Mouse (Mus musculus) cerebellum, adult 2 months (tissue): ENCODE measurements around the gene Palld. TPM values are rescaled to one million over a fixed set of nuclear protein-coding genes. Genes with fewer than 3 reads are reported as not detected.

Experiments
- DNase-seq, 2 experiments: peaks; one replicate each; pipeline ENCODE4 v3.0.0; 2021
- H3K27ac ChIP-seq: fragments of 200-500 bp; 2 replicates; pipeline ENCODE4 v1.5.1; 2012; ENCODE audit warnings: low read length, control low read depth, inconsistent platforms; ENCODE audit not compliant: insufficient read depth
- H3K27me3 ChIP-seq: fragments of 200-500 bp; 2 replicates; pipeline ENCODE4 v1.6.1; 2012; ENCODE audit warnings: inconsistent platforms, mild to moderate bottlenecking, low read length, moderate library complexity; ENCODE audit not compliant: control insufficient read depth, insufficient read depth
- H3K4me1 ChIP-seq: fragments of 200-500 bp; 2 replicates; pipeline ENCODE4 v1.6.1; 2011; ENCODE audit warnings: low read length; ENCODE audit not compliant: control insufficient read depth, insufficient read depth
- H3K4me3 ChIP-seq: fragments of 200-500 bp; replicated peaks from 2 replicates; pipeline ENCODE3; 2011; ENCODE audit warnings: mild to moderate bottlenecking, low read depth, low read length, control low read depth; ENCODE audit not compliant: insufficient read depth
- CTCF ChIP-seq: fragments of 200-500 bp; IDR thresholded peaks from 2 replicates; pipeline ENCODE4 v1.5.1; 2011; ENCODE audit warnings: low read depth, mild to moderate bottlenecking, control low read depth, low read length, moderate library complexity, borderline replicate concordance; ENCODE audit not compliant: insufficient read depth
- POLR2A ChIP-seq: fragments of 200-500 bp; IDR thresholded peaks from 2 replicates; pipeline ENCODE4 v1.6.1; 2011; ENCODE audit warnings: low read length, control low read depth, borderline replicate concordance; ENCODE audit not compliant: insufficient read depth
- WGBS: fragments of 180-500 bp; shearing (Covaris S2); methylation state at CpG from one replicate; pipeline ENCODE4 v1.1.7; 2018; 5-methylcytosine and 5-hydroxymethylcytosine counted together
- polyA plus RNA-seq: library from polyadenylated mRNA; depleted of rRNA; stranded (reverse); fragments of >200 nt; gene quantifications from 2 replicates; pipeline ENCODE4 v1.2.3, GENCODE M21; 2012

The Palld gene
- polyA plus RNA-seq, 1 experiment, result 5.5 TPM

DNA sequence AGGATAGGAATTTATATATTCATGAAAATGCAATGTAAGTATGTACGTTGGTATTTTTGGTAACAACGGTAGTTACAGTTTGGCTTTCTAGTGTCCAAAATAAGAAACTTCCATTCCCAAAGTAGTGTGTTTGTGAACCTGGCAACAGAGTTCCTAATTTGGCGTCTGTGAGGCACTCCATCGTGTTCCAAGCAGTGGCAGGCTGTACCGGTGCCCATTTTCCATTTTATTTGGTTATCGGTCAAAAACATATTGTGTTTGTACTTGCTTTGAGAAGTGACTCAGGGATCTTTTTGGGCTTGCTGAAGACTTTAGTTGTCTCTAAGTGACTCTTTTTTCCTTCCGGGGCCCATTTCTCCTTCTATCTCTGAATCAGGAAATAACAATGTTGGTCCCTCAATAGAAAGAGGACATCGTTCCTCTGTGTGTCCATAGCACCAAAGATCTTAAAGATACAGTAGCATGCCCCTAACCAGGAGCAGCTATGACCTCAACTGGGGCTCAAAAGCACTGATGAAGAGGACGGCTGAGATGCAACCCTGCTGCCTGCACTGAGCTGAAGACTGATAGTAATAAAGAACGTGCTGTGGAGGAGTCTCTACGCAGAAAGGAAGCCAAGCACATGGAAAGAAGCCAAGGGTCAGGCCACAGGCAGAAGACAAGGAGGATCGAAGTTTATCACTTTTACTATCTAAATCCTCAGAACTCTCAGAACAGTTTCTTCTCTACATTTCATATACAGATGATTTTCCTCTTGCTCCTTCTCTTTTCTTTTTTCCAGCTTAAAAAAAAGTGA is 344.2 kb downstream of the Palld start:
- no peaks in the 10 kb centered on the region for H3K27me3 ChIP-seq
- DNase-seq, result no peak
- TF ChIP-seq POLR2A (no peak), CTCF (no peak)
- WGBS, result 33% methylated on average over 12 of the region's 12 CpGs
- no peaks in the 10 kb centered on the region for H3K4me1 ChIP-seq
- H3K4me3 ChIP-seq, result no peak overlapping the region
- no peak overlapping the region for H3K27ac ChIP-seq

DNA sequence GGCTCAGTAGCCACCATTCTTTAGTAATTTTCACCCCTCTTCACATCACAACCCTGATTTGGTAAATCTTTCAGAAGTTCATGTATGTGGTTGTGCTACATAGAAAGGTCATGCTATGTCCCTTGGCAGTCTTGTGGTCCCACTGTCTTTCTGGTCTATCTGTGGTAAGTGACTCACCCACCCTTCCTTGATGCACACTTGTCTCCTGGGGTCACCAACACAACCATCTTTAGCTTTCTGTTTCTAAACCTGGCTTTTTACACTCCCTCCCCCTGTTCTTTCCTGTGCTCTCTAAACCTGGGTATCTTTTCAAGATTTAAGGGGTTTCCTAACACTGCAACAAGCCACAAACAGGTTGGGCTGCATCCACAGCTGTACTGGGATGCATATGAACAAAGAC is 345.5 kb downstream of the Palld start:
- TF ChIP-seq POLR2A (no peak), CTCF (no peak)
- H3K27me3 ChIP-seq, result no peaks in the 10 kb centered on the region
- H3K27ac ChIP-seq, result no peak overlapping the region
- H3K4me1 ChIP-seq, result no peaks in the 10 kb centered on the region
- H3K4me3 ChIP-seq, result no peak overlapping the region
- no peak for DNase-seq

DNA sequence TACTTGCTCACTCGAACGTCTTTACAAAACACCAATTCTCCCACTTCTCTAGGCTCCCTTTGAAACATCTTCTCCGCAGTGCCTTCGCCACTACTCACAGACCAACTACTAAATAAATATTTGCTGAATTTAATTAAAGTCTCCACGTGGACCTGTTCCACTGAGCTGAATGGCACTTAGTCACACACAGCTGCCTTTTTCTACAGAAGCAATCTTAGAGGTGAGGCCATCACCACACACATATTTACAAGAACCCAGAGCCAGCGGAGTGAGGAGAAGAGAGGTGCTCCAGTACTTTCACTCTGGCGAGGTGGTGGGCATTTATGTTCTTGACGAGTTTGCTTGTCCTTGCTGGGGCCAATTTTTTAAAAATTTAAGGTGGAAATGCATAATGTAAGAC is 346.3 kb downstream of the Palld start:
- no peak overlapping the region for H3K27ac ChIP-seq
- H3K4me1 ChIP-seq, result no peaks in the 10 kb centered on the region
- 73% methylated on average over 8 of the region's 8 CpGs for WGBS
- no peaks in the 10 kb centered on the region for H3K27me3 ChIP-seq
- DNase-seq, result no peak
- TF ChIP-seq CTCF (no peak), POLR2A (no peak)
- no peak overlapping the region for H3K4me3 ChIP-seq

DNA sequence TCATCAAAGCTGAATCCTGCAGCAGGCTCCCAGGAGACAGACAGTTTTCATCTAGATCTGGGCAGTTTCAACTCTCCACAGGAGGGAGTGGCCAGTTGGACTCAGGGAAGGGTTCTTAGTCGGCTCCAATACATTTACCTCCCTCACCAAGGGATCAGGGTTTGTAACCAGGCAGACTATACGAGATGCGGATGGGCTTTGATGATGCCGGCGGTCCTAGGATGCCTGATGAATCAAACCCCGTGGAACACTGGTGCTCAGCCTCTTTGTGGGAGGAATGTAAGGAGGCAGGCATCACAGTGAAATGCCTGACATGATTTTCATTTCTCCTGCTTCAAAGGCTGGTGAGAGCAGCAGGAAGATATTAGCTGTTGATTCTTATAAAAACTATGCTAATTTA is 347.1 kb downstream of the Palld start:
- WGBS, result 52% methylated on average over 6 of the region's 6 CpGs

DNA sequence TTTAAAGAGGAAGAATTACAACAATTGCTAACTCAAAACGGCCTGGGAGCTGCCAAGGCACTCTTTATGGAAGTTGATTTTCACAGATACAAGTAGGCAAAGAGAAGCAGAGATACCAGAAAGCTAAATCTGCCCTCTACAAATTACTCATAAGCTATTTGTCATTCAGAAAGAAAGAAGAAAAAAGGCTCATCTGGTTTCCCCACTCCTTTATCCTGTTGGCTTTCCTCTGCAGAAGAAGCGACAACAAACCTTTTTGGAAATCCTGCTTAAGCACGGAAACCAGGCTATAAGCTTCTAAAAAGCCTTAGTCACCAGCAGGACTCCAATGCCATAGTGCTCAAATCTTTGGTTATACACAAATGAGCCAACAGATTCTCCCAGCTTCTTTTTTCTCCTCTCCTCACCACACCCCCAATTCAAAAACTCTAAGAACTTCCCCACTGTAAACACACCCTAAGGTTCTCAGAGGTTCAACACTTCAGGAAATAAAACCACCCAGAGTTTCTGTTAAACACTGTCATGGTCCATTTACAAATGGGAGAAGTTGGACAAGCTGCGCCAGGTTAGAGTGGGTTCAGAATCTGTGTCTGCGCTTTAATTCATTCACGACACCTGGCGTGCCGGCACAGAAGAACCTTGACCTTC is 349.6 kb downstream of the Palld start:
- H3K4me3 ChIP-seq, result no peak overlapping the region
- TF ChIP-seq CTCF (no peak), POLR2A (no peak)
- H3K27ac ChIP-seq, result no peak overlapping the region
- no peaks in the 10 kb centered on the region for H3K4me1 ChIP-seq
- no peak for DNase-seq
- 92% methylated on average over 8 of the region's 8 CpGs for WGBS
- H3K27me3 ChIP-seq, result no peaks in the 10 kb centered on the region

More for the DNA sequence above, 347.1 kb downstream of the Palld start:
- Histone ChIP-seq H3K4me1 (no peaks in the 10 kb centered on the region), H3K27me3 (no peaks in the 10 kb centered on the region), H3K4me3 (no peak overlapping the region), H3K27ac (no peak overlapping the region)
- no peak for TF ChIP-seq CTCF
- no peak for TF ChIP-seq POLR2A
- no peak for DNase-seq

DNA sequence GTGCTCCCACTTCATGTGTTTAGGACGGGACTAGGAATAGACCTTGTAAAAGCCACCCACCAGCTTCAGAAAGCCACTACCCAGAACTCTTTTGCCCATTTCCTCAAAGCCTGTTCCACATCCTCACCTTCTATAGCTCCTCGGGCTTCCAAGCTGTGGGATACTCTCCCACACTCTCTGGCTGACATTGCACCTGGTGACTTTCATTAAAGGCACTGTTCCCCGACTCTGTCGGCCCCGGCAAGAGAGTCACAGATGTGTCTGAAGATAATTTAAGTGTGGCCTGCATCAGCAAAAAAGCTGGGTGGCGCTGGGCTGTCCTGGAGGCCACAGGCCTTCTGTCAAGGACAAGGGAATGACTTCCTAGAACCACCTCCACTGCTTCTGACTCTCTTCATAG is 350.3 kb downstream of the Palld start:
- TF ChIP-seq POLR2A (no peak), CTCF (no peak)
- Histone ChIP-seq H3K4me1 (no peaks in the 10 kb centered on the region), H3K27me3 (no peaks in the 10 kb centered on the region), H3K4me3 (no peak overlapping the region), H3K27ac (no peak overlapping the region)
- 75% methylated on average over 6 of the region's 6 CpGs for WGBS
- no peak for DNase-seq

DNA sequence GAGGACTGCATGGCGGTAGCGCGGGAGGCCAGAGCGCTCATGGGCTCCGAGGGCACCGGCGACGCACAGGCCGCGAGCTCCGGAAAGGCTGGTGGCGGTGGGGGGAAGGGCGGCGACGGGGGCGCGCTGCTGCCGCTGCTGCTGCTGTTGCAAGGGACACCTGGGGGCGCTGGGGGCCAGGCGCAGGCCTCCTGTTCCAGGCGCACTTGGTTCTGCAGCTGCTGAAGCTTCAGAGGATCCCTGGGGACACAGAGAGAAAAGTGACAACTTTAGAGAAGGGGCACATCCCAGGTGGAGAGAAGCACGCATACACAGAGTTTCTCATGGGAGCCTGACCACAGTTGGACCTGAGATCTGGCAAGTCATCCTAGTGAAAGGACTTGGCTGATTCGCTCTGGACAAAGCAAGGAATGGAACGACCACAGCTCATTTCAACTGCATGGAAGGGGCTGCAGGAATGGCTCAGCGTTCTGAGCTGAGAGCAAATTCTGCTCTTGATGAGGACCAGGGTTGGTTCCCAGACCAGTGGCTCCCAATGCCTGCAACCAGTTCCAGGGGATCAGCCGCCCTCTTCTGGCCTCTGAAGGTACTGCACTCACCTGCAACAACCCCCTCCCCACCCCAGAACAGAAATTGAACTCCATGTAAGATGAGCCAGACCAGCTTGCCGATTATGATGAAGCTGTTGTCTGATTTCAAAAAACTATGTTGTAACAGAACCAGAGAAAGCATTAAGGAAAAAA is 352.3 kb downstream of the Palld start:
- Histone ChIP-seq H3K27me3 (no peaks in the 10 kb centered on the region), H3K4me1 (no peaks in the 10 kb centered on the region), H3K4me3 (no peak overlapping the region), H3K27ac (no peak overlapping the region)
- DNase-seq, result no peak
- TF ChIP-seq POLR2A (no peak), CTCF (no peak)
- 52% methylated on average over 27 of the region's 27 CpGs for WGBS

DNA sequence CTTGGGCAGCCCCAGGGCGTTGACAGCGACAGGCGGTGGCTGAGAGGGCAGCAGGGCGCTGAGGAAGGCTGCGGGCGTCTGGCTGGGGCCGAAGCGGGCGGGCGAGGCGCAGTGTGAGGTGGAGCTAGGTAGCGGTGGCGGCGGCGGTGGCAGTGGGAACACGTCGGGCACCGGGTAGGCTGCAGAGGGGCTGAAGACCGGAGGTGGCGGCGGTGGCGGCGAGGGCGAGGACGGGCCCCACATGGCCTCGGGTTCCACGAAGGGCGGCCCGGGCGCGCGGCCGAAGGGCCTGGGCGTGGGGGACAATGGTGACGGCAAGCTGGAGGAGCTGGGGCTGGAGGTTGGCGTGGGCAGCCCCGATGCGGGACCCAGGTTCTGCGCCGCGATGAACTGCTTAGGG is 352.9 kb downstream of the Palld start:
- no peaks in the 10 kb centered on the region for H3K27me3 ChIP-seq
- H3K4me1 ChIP-seq, result no peaks in the 10 kb centered on the region
- no peak for TF ChIP-seq CTCF
- no peak for DNase-seq
- H3K27ac ChIP-seq, result no peak overlapping the region
- no peak overlapping the region for H3K4me3 ChIP-seq
- 75% methylated on average over 41 of the region's 41 CpGs for WGBS
